Mouse (Mus musculus): ENCODE data around the gene Rgs19. TPM values are rescaled to one million over a fixed set of nuclear protein-coding genes. Genes with fewer than 3 reads are reported as not detected.

The Rgs19 gene
- polyA plus RNA-seq, 1 experiment from 2014 or later: 18.6 TPM

DNA sequence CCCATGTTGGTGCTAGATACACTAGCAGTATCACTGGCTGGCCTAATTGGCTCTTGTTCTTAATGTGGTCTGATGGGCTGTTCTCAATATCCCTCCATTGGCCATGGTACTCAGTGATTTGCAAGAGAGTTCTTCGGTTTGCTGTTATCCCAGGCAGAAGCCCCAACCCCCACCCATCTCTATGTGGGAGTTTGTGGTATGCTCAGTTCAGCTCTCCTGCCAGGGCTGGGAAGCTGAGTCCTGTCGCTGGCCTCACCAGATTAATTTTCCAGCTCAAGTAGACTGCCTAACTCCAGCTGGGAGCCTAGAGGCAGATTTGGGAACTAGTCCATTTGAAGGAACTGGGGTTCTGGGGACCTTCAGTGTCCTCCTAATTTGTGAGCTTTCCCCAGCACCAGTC, 36.3 kb downstream of the Rgs19 start:
- no peak for DNase-seq
- no peak for ATAC-seq
- Histone ChIP-seq H3K27me3 (ENCODE audit: insufficient read depth, low read length) (no peaks in the 10 kb centered on the region), H3K9me3 (ENCODE audit: low read length) (no peaks in the 10 kb centered on the region), H3K27ac (ENCODE audit: low read depth) (no peak overlapping the region), H3K4me2 (ENCODE audit: low read depth, low read length) (no peak overlapping the region), H3K36me3 (replicated peaks; ENCODE audit: insufficient read depth, low read length) (peaks cover 30% of the 10 kb centered on the region), H3K4me1 (ENCODE audit: insufficient read depth) (0 out of 2 replicates have a peak, but pooled peaks cover 4% of the 10 kb centered on the region), H3K9ac (replicated peaks) (no peak overlapping the region), H3K4me3 (ENCODE audit: low read depth, low read length) (no peak overlapping the region)
- 72% methylated on average over 2 of the region's 2 CpGs for WGBS (ENCODE audit: insufficient replicate concordance)
- TF ChIP-seq EP300 (IDR thresholded peaks at IDR 0.05; ENCODE audit: low read depth): no peak
- TF ChIP-seq CTCF (IDR thresholded peaks at IDR 0.05; ENCODE audit: low read depth): no peak

DNA sequence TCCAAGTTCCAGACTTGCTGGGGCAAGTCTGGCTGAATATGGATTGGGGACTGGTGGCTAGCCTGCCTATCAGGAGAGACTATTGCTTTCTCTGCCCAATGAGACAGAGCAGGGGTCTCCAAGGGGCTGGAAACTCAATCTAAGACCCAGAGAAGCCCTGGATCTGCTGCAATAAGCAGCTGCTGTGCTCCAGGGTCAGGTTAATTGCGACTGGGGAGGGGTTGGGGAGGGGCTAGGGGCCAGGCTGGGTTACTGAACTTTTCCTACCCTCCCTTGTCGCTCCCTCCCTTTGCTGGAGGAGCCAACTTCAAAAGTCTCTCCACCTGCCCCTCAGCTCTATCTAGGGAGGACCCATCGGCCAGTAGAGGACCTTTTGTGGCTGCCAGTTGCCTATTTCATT, 37.0 kb downstream of the Rgs19 start, which contains the start of gene Gm29797:
Gene Gm29797, plus strand, starts transcription at position 301 of the 400 bp plus-strand sequence.
- H3K27ac ChIP-seq (ENCODE audit: low read depth): no peak within 1 kb of the TSS
- H3K4me1 ChIP-seq (ENCODE audit: insufficient read depth): 0 out of 2 replicates have a peak, but pooled peaks cover 4% of the 10 kb centered on the region
- TF ChIP-seq EP300 (IDR thresholded peaks at IDR 0.05; ENCODE audit: low read depth) (no peak), CTCF (IDR thresholded peaks at IDR 0.05; ENCODE audit: low read depth) (no peak)
- no peaks in the 10 kb centered on the region for H3K27me3 ChIP-seq (ENCODE audit: insufficient read depth, low read length)
- no peak within 1 kb of the TSS for H3K4me2 ChIP-seq (ENCODE audit: low read depth, low read length)
- no peaks in the 10 kb centered on the region for H3K9me3 ChIP-seq (ENCODE audit: low read length)
- no peak within 1 kb of the TSS for H3K9ac ChIP-seq (replicated peaks)
- WGBS (ENCODE audit: insufficient replicate concordance): 65% methylated on average over 3 of the region's 3 CpGs
- H3K4me3 ChIP-seq (ENCODE audit: low read depth, low read length): no peak within 1 kb of the TSS
- no peak for DNase-seq
- H3K36me3 ChIP-seq (replicated peaks; ENCODE audit: insufficient read depth, low read length): peaks cover 36% of the 10 kb centered on the region
- no peak for ATAC-seq

DNA sequence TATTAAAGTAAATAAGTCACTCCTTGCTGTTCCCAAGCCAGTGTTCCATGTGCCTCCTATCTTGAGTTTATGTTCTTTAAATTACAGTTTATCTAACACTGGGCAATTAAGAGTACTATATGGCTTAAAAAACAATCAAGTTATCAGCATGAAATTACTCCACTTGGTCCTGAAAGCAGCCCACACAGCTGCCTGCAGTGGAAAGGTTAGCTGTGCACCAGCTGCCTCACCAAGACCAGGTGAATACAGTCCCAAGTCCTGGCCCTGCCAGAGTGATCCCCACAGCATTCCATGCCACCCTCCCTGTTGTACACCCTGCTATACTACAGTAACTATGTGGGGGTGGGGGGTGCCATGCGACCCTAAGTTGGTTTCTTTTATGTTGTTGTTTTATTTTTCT, 40.3 kb downstream of the Rgs19 start:
- 71% methylated on average over 1 of the region's 1 CpGs for WGBS (ENCODE audit: insufficient replicate concordance)
- Histone ChIP-seq H3K36me3 (replicated peaks; ENCODE audit: insufficient read depth, low read length) (peaks cover 60% of the 10 kb centered on the region), H3K4me3 (ENCODE audit: low read depth, low read length) (no peak overlapping the region), H3K27me3 (ENCODE audit: insufficient read depth, low read length) (no peaks in the 10 kb centered on the region), H3K4me1 (ENCODE audit: insufficient read depth) (no peaks in the 10 kb centered on the region), H3K9ac (replicated peaks) (no peak overlapping the region), H3K27ac (ENCODE audit: low read depth) (no peak overlapping the region), H3K9me3 (ENCODE audit: low read length) (no peaks in the 10 kb centered on the region), H3K4me2 (ENCODE audit: low read depth, low read length) (no peak overlapping the region)
- ATAC-seq (no peak), DNase-seq (no peak)
- TF ChIP-seq EP300 (IDR thresholded peaks at IDR 0.05; ENCODE audit: low read depth) (no peak), CTCF (IDR thresholded peaks at IDR 0.05; ENCODE audit: low read depth) (no peak)

DNA sequence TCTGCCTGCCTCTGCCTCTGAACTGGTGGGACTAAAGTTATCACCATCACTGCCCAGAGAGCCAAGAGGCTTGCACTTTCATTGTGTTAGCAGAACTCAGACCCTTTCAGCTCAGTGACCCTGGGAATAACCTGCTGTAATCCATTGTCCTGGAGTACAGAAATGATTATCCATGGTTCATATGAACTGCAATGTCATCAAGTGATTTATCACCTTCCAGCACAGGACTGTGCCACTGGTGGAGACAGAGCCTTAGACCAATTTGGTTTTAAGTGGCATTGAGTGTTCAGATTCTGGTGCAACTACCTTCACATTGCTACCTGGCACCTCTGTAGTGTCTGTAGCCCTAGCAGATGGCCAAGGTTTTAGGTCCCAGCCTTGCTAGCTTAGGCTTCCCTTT, 40.7 kb downstream of the Rgs19 start:
- no peaks in the 10 kb centered on the region for H3K4me1 ChIP-seq (ENCODE audit: insufficient read depth)
- no peak for DNase-seq
- H3K4me3 ChIP-seq (ENCODE audit: low read depth, low read length): no peak overlapping the region
- no peak overlapping the region for H3K27ac ChIP-seq (ENCODE audit: low read depth)
- peaks cover 64% of the 10 kb centered on the region for H3K36me3 ChIP-seq (replicated peaks; ENCODE audit: insufficient read depth, low read length)
- no peaks in the 10 kb centered on the region for H3K27me3 ChIP-seq (ENCODE audit: insufficient read depth, low read length)
- no peak overlapping the region for H3K4me2 ChIP-seq (ENCODE audit: low read depth, low read length)
- no peak for ATAC-seq
- H3K9ac ChIP-seq (replicated peaks): no peak overlapping the region
- H3K9me3 ChIP-seq (ENCODE audit: low read length): no peaks in the 10 kb centered on the region
- TF ChIP-seq EP300 (IDR thresholded peaks at IDR 0.05; ENCODE audit: low read depth): no peak
- no peak for TF ChIP-seq CTCF (IDR thresholded peaks at IDR 0.05; ENCODE audit: low read depth)

DNA sequence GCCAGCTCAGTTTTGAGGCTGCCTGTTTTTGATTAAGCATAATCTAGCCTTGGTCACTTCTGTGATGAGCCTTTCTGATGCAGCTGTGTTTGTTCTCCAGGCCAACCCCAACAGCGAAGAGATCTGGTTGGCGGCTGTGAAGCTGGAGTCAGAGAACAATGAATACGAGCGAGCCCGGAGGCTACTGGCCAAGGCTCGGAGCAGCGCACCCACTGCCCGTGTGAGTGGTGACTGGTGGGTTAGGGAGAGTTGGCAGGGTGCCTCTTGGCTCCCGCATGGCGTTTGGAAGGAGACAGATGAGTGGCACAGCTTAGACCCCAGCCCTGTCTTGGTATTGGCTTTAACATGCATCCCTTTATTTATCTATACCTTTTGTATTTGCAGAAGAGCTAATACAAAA, 44.9 kb downstream of the Rgs19 start:
- Histone ChIP-seq H3K9ac (replicated peaks) (no peak overlapping the region), H3K36me3 (replicated peaks; ENCODE audit: insufficient read depth, low read length) (peaks cover 72% of the 10 kb centered on the region), H3K4me3 (ENCODE audit: low read depth, low read length) (no peak overlapping the region), H3K27me3 (ENCODE audit: insufficient read depth, low read length) (no peaks in the 10 kb centered on the region), H3K27ac (ENCODE audit: low read depth) (no peak overlapping the region), H3K4me2 (ENCODE audit: low read depth, low read length) (no peak overlapping the region), H3K4me1 (ENCODE audit: insufficient read depth) (no peaks in the 10 kb centered on the region), H3K9me3 (ENCODE audit: low read length) (no peaks in the 10 kb centered on the region)
- DNase-seq (no peak), ATAC-seq (no peak)
- TF ChIP-seq EP300 (IDR thresholded peaks at IDR 0.05; ENCODE audit: low read depth) (no peak), CTCF (IDR thresholded peaks at IDR 0.05; ENCODE audit: low read depth) (no peak)
- WGBS (ENCODE audit: insufficient replicate concordance): 93% methylated on average over 10 of the region's 10 CpGs

DNA sequence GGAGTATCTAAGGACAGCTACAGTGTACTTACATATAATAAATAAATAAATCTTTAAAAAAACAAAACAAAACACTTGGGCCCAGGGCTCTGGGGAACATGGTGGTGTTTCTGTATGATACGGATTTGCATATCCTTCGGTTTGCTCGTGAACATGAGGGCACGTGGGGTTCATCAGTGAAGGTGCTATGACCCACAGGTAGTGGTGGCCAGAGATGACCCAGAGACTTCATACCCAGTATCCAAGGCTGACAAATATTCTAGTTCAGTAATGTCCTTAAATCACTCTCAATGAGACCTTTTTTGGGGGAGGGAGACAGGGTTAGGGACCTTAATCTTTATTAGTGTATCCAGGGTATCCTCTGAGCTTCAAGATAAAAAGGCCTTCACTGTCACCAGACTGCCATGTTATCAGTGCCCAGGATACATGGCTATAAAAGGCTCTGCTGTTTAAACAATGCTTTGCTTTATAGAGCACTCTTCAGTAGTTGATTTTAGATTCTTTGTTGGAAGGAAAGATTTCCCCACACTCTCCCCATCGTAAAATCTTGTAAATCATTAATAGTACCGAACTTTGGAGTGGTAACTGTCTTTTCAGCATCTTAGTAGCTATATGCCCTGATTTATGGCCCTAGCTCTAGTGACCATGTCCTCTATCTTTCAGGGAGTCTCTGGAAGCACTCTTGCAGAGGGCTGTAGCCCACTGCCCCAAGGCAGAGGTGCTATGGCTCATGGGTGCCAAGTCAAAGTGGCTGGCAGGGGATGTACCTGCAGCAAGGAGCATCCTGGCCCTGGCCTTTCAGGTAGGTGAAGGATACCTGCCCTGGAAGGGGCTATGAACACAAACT, 46.9 kb downstream of the Rgs19 start:
- H3K36me3 ChIP-seq (replicated peaks; ENCODE audit: insufficient read depth, low read length): peaks cover 57% of the 10 kb centered on the region
- ATAC-seq: no peak
- TF ChIP-seq EP300 (IDR thresholded peaks at IDR 0.05; ENCODE audit: low read depth) (no peak), CTCF (IDR thresholded peaks at IDR 0.05; ENCODE audit: low read depth) (no peak)

More for the DNA sequence above, 46.9 kb downstream of the Rgs19 start:
- H3K4me2 ChIP-seq (ENCODE audit: low read depth, low read length): no peak overlapping the region
- WGBS (ENCODE audit: insufficient replicate concordance): 86% methylated on average over 6 of the region's 6 CpGs
- H3K9me3 ChIP-seq (ENCODE audit: low read length): no peaks in the 10 kb centered on the region
- no peak overlapping the region for H3K27ac ChIP-seq (ENCODE audit: low read depth)
- no peak overlapping the region for H3K4me3 ChIP-seq (ENCODE audit: low read depth, low read length)
- H3K27me3 ChIP-seq (ENCODE audit: insufficient read depth, low read length): no peaks in the 10 kb centered on the region
- no peak overlapping the region for H3K9ac ChIP-seq (replicated peaks)
- DNase-seq: no peak
- H3K4me1 ChIP-seq (ENCODE audit: insufficient read depth): no peaks in the 10 kb centered on the region
